Mouse (Mus musculus): ENCODE measurements around the gene Gm4707. TPM values are rescaled to one million over a fixed set of nuclear protein-coding genes. Genes with fewer than 3 reads are reported as not detected.

The Gm4707 gene
- 0.46 and 0.98 TPM in 2 replicates for polyA plus RNA-seq (2015; fragmentation: Nextera tagmentation; extraction: Ambion mirVana)

- Histone ChIP-seq H3K4me2 (replicated peaks; ENCODE audit: low read depth) (no peak within 1 kb of the TSS), H3K9me3 (ENCODE audit: control insufficient read depth, low read length) (no peaks in the 10 kb centered on the region), H3K27ac (replicated peaks) (no peak within 1 kb of the TSS), H3K9ac (ENCODE audit: low read length) (no peak within 1 kb of the TSS), H3K27me3 (ENCODE audit: control insufficient read depth, insufficient read depth, low read length) (no peaks in the 10 kb centered on the region), H3K4me1 (replicated peaks; ENCODE audit: control insufficient read depth, insufficient read depth) (no peaks in the 10 kb centered on the region), H3K4me3 (ENCODE audit: low read depth, low read length) (no peak within 1 kb of the TSS), H3K36me3 (ENCODE audit: control insufficient read depth, insufficient read depth, low read length) (0 out of 2 replicates have a peak, but pooled peaks cover 4% of the 10 kb centered on the region)
- DNase-seq (ENCODE audit: low spot score), result no peak
- TF ChIP-seq EP300 (optimal IDR thresholded peaks at IDR 0.05), result no peak
- TF ChIP-seq CTCF (IDR thresholded peaks at IDR 0.05; ENCODE audit: low read depth), result no peak
- 98% methylated on average over 2 of the region's 2 CpGs for WGBS
- ATAC-seq (ENCODE audit: low FRiP score, low TSS enrichment), result no peak
These were observed at the start of gene Gm4707 for GRCm38 (mm10) chr17:71459818-71460217. TSS of gene Gm4707 (minus strand) at chr17:71459918.

- Histone ChIP-seq H3K9ac (ENCODE audit: low read length) (no peak overlapping the region), H3K27me3 (ENCODE audit: control insufficient read depth, insufficient read depth, low read length) (no peaks in the 10 kb centered on the region), H3K9me3 (ENCODE audit: control insufficient read depth, low read length) (no peaks in the 10 kb centered on the region), H3K36me3 (ENCODE audit: control insufficient read depth, insufficient read depth, low read length) (peaks cover 5% of the 10 kb centered on the region), H3K4me1 (replicated peaks; ENCODE audit: control insufficient read depth, insufficient read depth) (no peaks in the 10 kb centered on the region), H3K4me2 (replicated peaks; ENCODE audit: low read depth) (no peak overlapping the region), H3K4me3 (ENCODE audit: low read depth, low read length) (no peak overlapping the region), H3K27ac (replicated peaks) (no peak overlapping the region)
- TF ChIP-seq EP300 (optimal IDR thresholded peaks at IDR 0.05) (no peak), CTCF (IDR thresholded peaks at IDR 0.05; ENCODE audit: low read depth) (no peak)
- ATAC-seq (ENCODE audit: low FRiP score, low TSS enrichment), result no peak
- 85% methylated on average over 8 of the region's 8 CpGs for WGBS
- DNase-seq (ENCODE audit: low spot score), result no peak
These were observed 47.1 kb upstream of the Gm4707 start for GRCm38 (mm10) chr17:71506832-71507231.

- H3K9ac ChIP-seq (ENCODE audit: low read length), result no peak overlapping the region
- DNase-seq (ENCODE audit: low spot score) (no peak), ATAC-seq (ENCODE audit: low FRiP score, low TSS enrichment) (no peak)
- no peaks in the 10 kb centered on the region for H3K9me3 ChIP-seq (ENCODE audit: control insufficient read depth, low read length)
- no peak overlapping the region for H3K27ac ChIP-seq (replicated peaks)
- no peaks in the 10 kb centered on the region for H3K27me3 ChIP-seq (ENCODE audit: control insufficient read depth, insufficient read depth, low read length)
- peaks cover 5% of the 10 kb centered on the region; the same call in 1 of the 2 replicates for H3K36me3 ChIP-seq (ENCODE audit: control insufficient read depth, insufficient read depth, low read length)
- no peak overlapping the region for H3K4me3 ChIP-seq (ENCODE audit: low read depth, low read length)
- no peak for TF ChIP-seq CTCF (IDR thresholded peaks at IDR 0.05; ENCODE audit: low read depth)
- no peak for TF ChIP-seq EP300 (optimal IDR thresholded peaks at IDR 0.05)
- no peaks in the 10 kb centered on the region for H3K4me1 ChIP-seq (replicated peaks; ENCODE audit: control insufficient read depth, insufficient read depth)
- H3K4me2 ChIP-seq (replicated peaks; ENCODE audit: low read depth), result no peak overlapping the region
- WGBS, result 81% methylated on average over 4 of the region's 4 CpGs
These were observed 36.1 kb upstream of the Gm4707 start for GRCm38 (mm10) chr17:71495784-71496183.

DNA sequence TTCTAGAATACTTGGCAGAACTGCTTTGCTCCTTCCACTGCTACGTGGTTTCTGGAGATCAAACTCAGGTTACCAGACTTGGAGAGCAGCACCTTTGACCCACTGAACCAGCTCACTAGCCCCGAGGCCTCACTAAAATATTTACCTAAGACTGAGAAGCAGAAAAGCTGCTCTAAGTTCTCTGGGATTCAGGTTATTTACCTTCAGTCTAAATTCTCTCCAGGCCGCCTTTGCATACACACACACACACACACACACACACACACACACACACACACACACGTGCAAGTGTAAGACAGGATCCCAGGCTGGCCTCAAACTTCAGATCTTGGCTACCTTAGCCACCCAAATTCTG is 31.6 kb upstream of the Gm4707 start:
- Histone ChIP-seq H3K9ac (ENCODE audit: low read length) (no peak overlapping the region), H3K27me3 (ENCODE audit: control insufficient read depth, insufficient read depth, low read length) (no peaks in the 10 kb centered on the region), H3K4me3 (ENCODE audit: low read depth, low read length) (no peak overlapping the region), H3K9me3 (ENCODE audit: control insufficient read depth, low read length) (no peaks in the 10 kb centered on the region), H3K27ac (replicated peaks) (peak overlapping the region; percentile 40; the same call in 1 of the 2 replicates), H3K4me1 (replicated peaks; ENCODE audit: control insufficient read depth, insufficient read depth) (no peaks in the 10 kb centered on the region), H3K36me3 (ENCODE audit: control insufficient read depth, insufficient read depth, low read length) (peaks cover 3% of the 10 kb centered on the region; the same call in 1 of the 2 replicates), H3K4me2 (replicated peaks; ENCODE audit: low read depth) (no peak overlapping the region)
- 30% methylated on average over 4 of the region's 4 CpGs for WGBS
- ATAC-seq (ENCODE audit: low FRiP score, low TSS enrichment), result peak; percentile 67
- peak; percentile 33 for DNase-seq (ENCODE audit: low spot score)
- TF ChIP-seq EP300 (optimal IDR thresholded peaks at IDR 0.05) (no peak), CTCF (IDR thresholded peaks at IDR 0.05; ENCODE audit: low read depth) (no peak)

GRCm38 (mm10) chr17:71490666-71491331 is 31.1 kb upstream of the Gm4707 start:
- TF ChIP-seq CTCF (IDR thresholded peaks at IDR 0.05; ENCODE audit: low read depth), result no peak
- no peak for TF ChIP-seq EP300 (optimal IDR thresholded peaks at IDR 0.05)
- no peaks in the 10 kb centered on the region for H3K4me1 ChIP-seq (replicated peaks; ENCODE audit: control insufficient read depth, insufficient read depth)
- no peaks in the 10 kb centered on the region for H3K9me3 ChIP-seq (ENCODE audit: control insufficient read depth, low read length)
- 55% methylated on average over 9 of the region's 9 CpGs for WGBS
- H3K27me3 ChIP-seq (ENCODE audit: control insufficient read depth, insufficient read depth, low read length), result no peaks in the 10 kb centered on the region
- peak; percentile 47 for ATAC-seq (ENCODE audit: low FRiP score, low TSS enrichment)
- no peak overlapping the region for H3K4me2 ChIP-seq (replicated peaks; ENCODE audit: low read depth)
- H3K4me3 ChIP-seq (ENCODE audit: low read depth, low read length), result no peak overlapping the region
- DNase-seq (ENCODE audit: low spot score), result no peak
- H3K36me3 ChIP-seq (ENCODE audit: control insufficient read depth, insufficient read depth, low read length), result peaks cover 2% of the 10 kb centered on the region; the same call in 1 of the 2 replicates
- no peak overlapping the region for H3K9ac ChIP-seq (ENCODE audit: low read length)
- peak overlapping the region; percentile 40; the same call in 1 of the 2 replicates for H3K27ac ChIP-seq (replicated peaks)

- WGBS, result 74% methylated on average over 9 of the region's 9 CpGs
- peak; percentile 45; the same call in 1 of the 2 replicates for ATAC-seq (ENCODE audit: low FRiP score, low TSS enrichment)
These were observed 30.2 kb upstream of the Gm4707 start for GRCm38 (mm10) chr17:71489703-71490461.

More at GRCm38 (mm10) chr17:71489703-71490461, 30.2 kb upstream of the Gm4707 start:
- no peak for DNase-seq (ENCODE audit: low spot score)
- Histone ChIP-seq H3K36me3 (ENCODE audit: control insufficient read depth, insufficient read depth, low read length) (no peaks in the 10 kb centered on the region), H3K4me3 (ENCODE audit: low read depth, low read length) (no peak overlapping the region), H3K4me2 (replicated peaks; ENCODE audit: low read depth) (no peak overlapping the region), H3K9me3 (ENCODE audit: control insufficient read depth, low read length) (no peaks in the 10 kb centered on the region), H3K9ac (ENCODE audit: low read length) (no peak overlapping the region), H3K27me3 (ENCODE audit: control insufficient read depth, insufficient read depth, low read length) (no peaks in the 10 kb centered on the region), H3K4me1 (replicated peaks; ENCODE audit: control insufficient read depth, insufficient read depth) (no peaks in the 10 kb centered on the region), H3K27ac (replicated peaks) (no peak overlapping the region)
- TF ChIP-seq EP300 (optimal IDR thresholded peaks at IDR 0.05) (no peak), CTCF (IDR thresholded peaks at IDR 0.05; ENCODE audit: low read depth) (no peak)
